Mouse (Mus musculus): ENCODE results near the gene Bcl2l1.
A peak's percentile ranks its signal among the peaks of the same experiment; 100 is the strongest.

The Bcl2l1 gene

GRCm38 (mm10) chr2:152799954-152800761 lies 31.4 kb downstream of the Bcl2l1 start:
- no peak for TF ChIP-seq GATA4 (IDR thresholded peaks at IDR 0.05; ENCODE audit: insufficient replicate concordance, low read length)

GRCm38 (mm10) chr2:152797589-152797988 lies 33.9 kb downstream of the Bcl2l1 start:
- TF ChIP-seq GATA4 (IDR thresholded peaks at IDR 0.05; ENCODE audit: insufficient replicate concordance, low read length) = no peak

- TF ChIP-seq GATA4 (IDR thresholded peaks at IDR 0.05; ENCODE audit: insufficient replicate concordance, low read length) = no peak
These were observed 37.2 kb downstream of the Bcl2l1 start for GRCm38 (mm10) chr2:152794281-152794827.

- TF ChIP-seq GATA4 (IDR thresholded peaks at IDR 0.05; ENCODE audit: insufficient replicate concordance, low read length) = no peak
These were observed 38.1 kb downstream of the Bcl2l1 start for GRCm38 (mm10) chr2:152793381-152793780.

- TF ChIP-seq GATA4 (IDR thresholded peaks at IDR 0.05; ENCODE audit: insufficient replicate concordance, low read length) = peak; percentile 88; the same call in 1 of the 2 replicates
These were observed 39.1 kb downstream of the Bcl2l1 start for GRCm38 (mm10) chr2:152792461-152792860.

- TF ChIP-seq GATA4 (IDR thresholded peaks at IDR 0.05; ENCODE audit: insufficient replicate concordance, low read length) = peak; percentile 88; the same call in 1 of the 2 replicates
These were observed 41.9 kb downstream of the Bcl2l1 start for GRCm38 (mm10) chr2:152789591-152789999.

- TF ChIP-seq GATA4 (IDR thresholded peaks at IDR 0.05; ENCODE audit: insufficient replicate concordance, low read length) = no peak; the same call in 1 of the 2 replicates
These were observed 42.6 kb downstream of the Bcl2l1 start for GRCm38 (mm10) chr2:152788892-152789421.

GRCm38 (mm10) chr2:152787543-152787942 lies 44.0 kb downstream of the Bcl2l1 start:
- TF ChIP-seq GATA4 (IDR thresholded peaks at IDR 0.05; ENCODE audit: insufficient replicate concordance, low read length) = no peak

- no peak for TF ChIP-seq GATA4 (IDR thresholded peaks at IDR 0.05; ENCODE audit: insufficient replicate concordance, low read length)
These were observed 44.4 kb downstream of the Bcl2l1 start for GRCm38 (mm10) chr2:152787136-152787535.

- peak; percentile 60; the same call in 1 of the 2 replicates for TF ChIP-seq GATA4 (IDR thresholded peaks at IDR 0.05; ENCODE audit: insufficient replicate concordance, low read length)
These were observed 45.8 kb downstream of the Bcl2l1 start for GRCm38 (mm10) chr2:152785446-152786350.

GRCm38 (mm10) chr2:152784640-152785039 lies 46.9 kb downstream of the Bcl2l1 start:
- no peak for TF ChIP-seq GATA4 (IDR thresholded peaks at IDR 0.05; ENCODE audit: insufficient replicate concordance, low read length)

- TF ChIP-seq GATA4 (IDR thresholded peaks at IDR 0.05; ENCODE audit: insufficient replicate concordance, low read length) = no peak
These were observed 48.3 kb downstream of the Bcl2l1 start for GRCm38 (mm10) chr2:152783241-152783640.

GRCm38 (mm10) chr2:152782656-152783055 lies 48.9 kb downstream of the Bcl2l1 start:
- no peak for TF ChIP-seq GATA4 (IDR thresholded peaks at IDR 0.05; ENCODE audit: insufficient replicate concordance, low read length)

GRCm38 (mm10) chr2:152781031-152781711 lies 50.4 kb downstream of the Bcl2l1 start:
- TF ChIP-seq GATA4 (IDR thresholded peaks at IDR 0.05; ENCODE audit: insufficient replicate concordance, low read length) = no peak

GRCm38 (mm10) chr2:152780466-152780865 lies 51.1 kb downstream of the Bcl2l1 start:
- TF ChIP-seq GATA4 (IDR thresholded peaks at IDR 0.05; ENCODE audit: insufficient replicate concordance, low read length) = no peak
